Mouse (Mus musculus): ENCODE results near the gene Olfr371.

The Olfr371 gene

GRCm38 (mm10) chr8:85225688-85226087, at the start of gene Olfr371:
Olfr371 (plus strand) TSS chr8:85225988.
- DNase-seq = no peak

GRCm38 (mm10) chr8:85192346-85192745, 33.4 kb upstream of the Olfr371 start:
- DNase-seq = no peak

- no peak for DNase-seq
Observed at GRCm38 (mm10) chr8:85220220-85220619, 5.6 kb upstream of the Olfr371 start.

GRCm38 (mm10) chr8:85220992-85221391, 4.8 kb upstream of the Olfr371 start:
- DNase-seq = peak; percentile 2 to 42

- DNase-seq = no peak
Observed at GRCm38 (mm10) chr8:85227297-85227696, 1.5 kb downstream of the Olfr371 start.
